Mouse (Mus musculus) ovary, postnatal 14 days (tissue): Measurements from ENCODE around the gene Ipp.
A peak's percentile ranks its signal among the peaks of the same experiment; 100 is the strongest.

Experiments
- DNase-seq: peaks from one replicate; pipeline ENCODE4 v3.0.0; 2022; ENCODE audit warnings: low spot score

The Ipp gene

GRCm38 (mm10) chr4:116557306-116558121 is 50.2 kb downstream of the Ipp start, which contains the start of gene Gpbp1l1:
Gene Gpbp1l1 (plus strand): TSS chr4:116557658.
- peak; percentile 96 for DNase-seq

- DNase-seq = no peak
Measured at GRCm38 (mm10) chr4:116558151-116558882, 51.0 kb downstream of the Ipp start.
